Mouse (Mus musculus) kidney, adult 8-10 months (tissue): ENCODE measurements at regions not wholly inside any gene's neighbourhood (a gene's known extent, or its start where the extent isn't known, plus 50 kb on each side); places are given as distances from the start of the nearest gene placed in this dataset.

Experiments
- DNase-seq, 2 experiments: peaks; one replicate each; pipeline ENCODE4 v3.0.0; 2022

DNA sequence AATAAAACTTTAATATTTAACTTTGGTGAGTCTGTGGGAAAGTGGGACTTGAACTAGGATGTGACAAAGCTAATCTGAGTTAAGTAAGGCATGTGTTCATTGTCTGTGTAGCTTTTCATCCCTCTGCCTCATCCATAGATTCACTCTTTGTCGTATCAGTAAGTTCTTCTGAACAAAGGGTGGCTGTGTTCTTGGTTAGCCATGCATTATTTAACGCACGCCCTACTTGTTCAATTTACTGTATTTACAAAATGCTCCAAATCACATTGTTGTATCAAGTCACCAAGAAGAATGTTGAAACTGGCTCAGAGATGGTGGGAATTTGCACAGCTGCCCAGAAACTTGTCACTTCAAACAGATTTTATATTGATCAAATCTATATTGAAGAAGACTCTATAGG, 132.2 kb upstream of the Meis1 start:
- no peak for DNase-seq

DNA sequence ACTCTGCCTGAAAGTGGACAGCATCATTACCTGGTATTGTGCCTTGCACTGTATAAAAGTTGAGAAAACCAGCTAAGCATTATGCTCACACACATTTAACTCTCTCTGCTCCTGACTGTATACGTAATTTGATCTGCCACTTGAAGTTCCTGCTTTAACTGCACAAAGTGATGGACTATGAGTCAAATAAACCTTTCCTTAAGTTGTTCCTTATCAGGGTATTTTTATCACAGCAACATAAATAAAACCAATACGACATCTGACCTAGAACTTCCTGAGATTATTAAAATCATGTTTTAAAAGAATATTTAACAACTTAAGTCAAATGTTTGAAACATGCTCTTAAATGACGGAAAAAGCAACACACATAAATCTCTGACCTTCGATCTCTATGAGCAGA, 134.9 kb upstream of the Meis1 start:
- no peak for DNase-seq

DNA sequence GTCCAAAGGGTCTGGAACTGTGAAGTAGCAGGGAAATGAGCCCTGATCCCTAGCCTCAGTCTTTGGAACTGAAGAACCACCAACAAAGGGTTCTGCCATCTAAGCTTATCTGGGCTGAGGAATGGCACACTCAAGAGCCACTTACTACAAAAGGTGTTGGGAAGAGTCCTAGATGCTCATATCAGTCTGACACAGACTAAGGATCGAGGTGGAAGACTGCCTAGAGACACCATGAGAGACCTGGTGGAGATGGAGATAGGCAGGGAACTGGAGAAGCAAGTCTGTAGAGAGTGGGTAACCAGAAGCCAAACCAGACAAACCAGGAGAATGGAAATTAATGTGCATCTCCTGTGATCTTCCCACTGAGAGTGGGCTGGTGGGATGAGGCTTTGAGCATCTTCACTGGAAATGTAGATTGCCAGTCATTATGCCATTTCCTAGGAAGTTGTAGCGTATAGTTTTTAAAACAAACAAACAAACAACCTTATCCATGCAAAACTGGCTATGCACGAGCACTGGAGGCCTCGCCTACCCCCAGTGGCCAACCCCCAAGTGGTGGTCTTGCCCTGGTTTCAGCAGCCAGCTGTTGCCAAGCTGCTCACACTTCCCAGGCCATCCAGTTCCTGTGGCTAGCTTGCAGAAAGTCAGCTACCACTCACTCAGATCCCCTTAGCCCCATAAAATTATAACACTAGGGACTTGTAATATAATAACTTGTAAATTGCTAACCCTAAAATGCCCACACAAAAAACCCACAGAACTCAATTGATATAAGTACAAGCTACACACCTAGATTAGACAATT, 136.2 kb upstream of the Meis1 start:
- no peak for DNase-seq

DNA sequence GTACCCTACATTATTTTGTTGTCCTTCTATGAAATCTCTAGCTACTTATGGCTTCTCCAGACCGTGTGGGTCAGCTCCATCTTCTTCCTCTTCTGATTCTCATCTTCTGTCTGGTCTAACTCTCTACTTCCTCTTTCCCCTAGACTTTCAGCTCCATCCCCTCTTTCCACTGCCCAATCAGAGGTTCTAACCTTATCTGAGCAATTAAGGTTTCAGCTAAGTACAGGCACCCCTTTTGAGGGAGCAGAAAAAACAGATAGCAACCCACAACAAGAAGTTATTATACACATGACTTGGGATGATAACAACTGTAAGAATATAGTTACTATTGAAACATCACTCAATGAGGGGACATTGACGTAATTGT, 136.8 kb upstream of the Meis1 start:
- DNase-seq, result no peak

DNA sequence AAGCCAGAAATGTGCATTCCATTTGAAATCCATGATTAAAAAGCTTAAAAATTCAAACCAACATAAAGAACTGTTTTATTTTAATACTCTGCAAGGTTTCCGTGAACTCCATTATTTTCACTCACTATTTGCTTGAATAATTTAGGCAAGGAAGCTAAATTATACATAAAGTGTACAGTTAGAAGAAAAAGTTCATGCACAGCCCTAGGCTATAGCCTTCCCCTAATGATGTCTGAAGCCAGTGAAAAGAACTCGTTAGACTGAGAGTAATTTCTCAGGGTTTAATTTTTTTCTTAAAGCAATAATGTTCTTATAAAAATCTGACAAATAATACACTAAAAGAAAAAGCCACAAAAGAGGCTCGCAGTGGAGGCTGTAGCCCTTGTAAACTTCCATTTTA, 141.4 kb upstream of the Meis1 start:
- DNase-seq, result no peak

DNA sequence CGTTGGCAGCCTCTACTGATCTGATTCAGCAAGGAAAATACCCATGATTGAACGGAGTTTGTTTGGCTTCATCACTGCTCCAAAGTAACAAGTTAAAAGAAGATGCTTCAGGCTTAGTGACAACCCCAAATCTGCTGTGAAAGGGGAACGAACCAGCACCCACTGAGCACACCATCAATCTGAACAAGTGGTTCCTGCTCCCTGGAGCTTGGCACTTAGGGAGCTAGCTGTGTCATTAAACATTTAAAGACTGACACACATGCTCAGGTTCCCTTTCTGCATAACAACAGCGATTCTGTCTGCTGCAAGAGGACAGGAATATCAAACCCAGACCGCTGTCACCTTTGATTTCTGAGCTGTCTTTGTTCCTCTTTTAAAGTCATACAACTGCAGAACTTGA, 141.9 kb upstream of the Meis1 start:
- no peak for DNase-seq

DNA sequence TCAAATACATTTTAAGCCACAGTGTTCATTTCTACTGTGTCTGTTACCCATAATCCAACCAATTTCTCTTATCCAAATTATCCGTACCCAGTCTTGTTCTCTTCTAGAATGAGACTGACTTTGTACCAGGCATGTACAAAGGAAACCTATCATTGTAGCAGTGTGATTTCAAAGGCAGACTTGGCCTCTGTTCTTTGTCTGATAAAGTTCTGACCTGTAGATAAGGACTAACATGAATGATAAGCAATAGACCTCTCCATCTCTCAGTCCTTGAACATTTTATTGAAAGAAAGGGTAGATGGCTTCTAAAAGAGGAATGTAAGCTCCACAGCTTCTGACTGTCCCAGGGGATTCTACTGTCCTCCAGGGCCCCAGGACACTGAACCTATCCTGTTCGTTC, 152.2 kb upstream of the Meis1 start:
- no peak for DNase-seq

DNA sequence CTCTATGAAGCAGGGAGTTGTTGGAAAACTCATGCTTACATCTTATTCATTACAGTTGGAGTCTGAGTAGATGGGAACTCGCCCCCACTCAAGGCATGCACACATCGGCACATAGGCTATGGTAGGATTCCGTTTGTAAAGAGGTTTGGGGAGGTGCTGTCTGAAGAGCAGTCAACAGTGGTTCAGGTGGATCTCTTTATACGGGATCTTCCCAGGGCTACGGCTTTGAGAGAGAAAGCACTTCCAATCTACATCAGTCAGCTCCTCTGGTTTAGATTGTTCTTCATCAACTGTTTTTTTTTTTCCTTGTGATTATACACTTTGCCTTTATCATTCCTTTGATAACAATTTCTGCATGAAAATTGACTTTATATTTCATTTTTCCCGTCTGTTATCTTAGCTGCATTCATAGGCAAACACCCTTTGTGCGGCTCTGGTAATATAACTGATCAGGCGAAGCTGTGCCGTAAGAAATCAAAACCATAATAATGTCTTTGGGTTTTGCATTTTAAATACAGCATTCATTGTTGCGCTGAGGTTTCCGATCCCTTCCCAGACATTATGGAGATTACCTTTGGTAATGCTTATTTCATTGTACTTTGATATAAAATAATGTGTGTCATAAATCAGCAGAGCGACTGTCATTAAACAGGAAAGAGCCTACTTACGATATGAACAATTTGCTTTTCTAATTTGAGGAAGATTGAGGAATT, 155.7 kb upstream of the Meis1 start:
- DNase-seq, result no peak

DNA sequence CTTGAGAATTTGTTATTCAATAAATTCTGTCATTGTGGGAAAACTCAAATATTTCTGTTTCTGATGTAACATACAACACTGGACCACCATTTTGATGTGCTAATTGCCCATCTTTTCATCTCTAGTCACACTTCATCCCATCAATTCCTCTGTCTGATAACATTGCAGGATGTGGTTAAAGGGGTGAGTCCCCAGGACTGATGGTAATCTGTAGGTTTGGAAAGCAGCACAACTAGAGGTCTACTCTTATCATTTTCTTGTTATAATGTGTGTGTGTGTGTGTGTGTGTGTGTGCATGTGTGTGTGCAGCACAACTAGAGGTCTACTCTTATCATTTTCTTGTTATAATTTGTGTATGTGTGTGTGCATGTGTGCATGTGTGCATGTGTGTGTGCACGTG, 160.5 kb upstream of the Meis1 start:
- no peak for DNase-seq

DNA sequence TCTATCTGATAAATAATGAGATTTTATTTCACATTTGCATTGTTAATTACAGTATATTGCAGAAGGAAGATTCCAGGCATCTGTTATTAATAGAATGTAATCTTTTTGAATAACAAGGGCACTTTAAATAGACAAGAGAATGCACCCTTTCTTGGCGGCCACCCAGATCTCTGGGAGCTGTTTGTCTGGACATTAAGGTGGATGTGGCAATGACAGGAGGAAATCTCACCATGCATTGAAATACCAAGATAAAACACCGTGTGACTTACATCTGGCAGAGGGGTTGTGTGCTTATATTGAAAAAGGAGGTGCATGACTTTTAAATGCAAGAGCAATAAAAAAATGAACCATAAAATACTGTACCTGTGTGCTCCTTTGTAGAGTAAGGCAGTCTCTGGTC, 171.0 kb upstream of the Meis1 start:
- no peak for DNase-seq

DNA sequence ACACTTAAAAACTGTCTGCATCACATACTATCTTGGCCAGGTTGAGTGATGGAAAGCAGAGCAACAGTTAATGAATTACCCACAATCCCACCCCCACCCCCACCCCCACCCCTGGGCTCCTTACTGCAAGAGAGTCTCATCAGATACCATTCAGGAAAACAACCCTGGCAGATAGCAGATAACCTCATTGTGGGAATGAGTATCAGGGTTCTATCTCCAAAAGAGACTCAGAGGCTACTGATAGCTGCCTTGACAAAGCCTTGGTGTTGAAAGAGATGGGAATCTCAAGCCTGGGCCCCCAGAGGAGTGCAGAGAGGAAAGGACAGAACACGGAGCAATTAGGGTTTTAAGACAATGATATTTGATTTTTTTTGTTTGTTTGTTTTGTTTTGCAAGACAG, 175.7 kb upstream of the Meis1 start:
- DNase-seq, result no peak

DNA sequence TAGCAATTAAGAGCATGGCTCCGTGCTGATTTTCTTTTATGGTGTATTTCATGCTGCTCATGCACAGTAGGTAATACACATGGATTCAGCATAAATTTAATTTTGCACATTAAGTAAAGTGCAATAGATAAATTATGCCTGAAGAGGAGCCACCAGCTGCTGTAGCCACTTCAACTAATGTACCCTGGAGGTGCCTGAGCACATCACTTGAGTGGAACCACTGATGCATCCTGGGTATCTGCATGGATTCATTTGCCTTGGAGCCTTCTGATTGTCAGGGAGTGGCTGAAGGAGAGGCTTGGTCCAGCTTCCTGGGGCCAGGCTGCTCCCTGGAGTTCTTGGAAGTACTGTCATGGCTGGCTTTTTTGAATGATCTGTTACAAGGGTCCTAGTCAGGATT, 179.0 kb upstream of the Meis1 start:
- DNase-seq, result no peak

DNA sequence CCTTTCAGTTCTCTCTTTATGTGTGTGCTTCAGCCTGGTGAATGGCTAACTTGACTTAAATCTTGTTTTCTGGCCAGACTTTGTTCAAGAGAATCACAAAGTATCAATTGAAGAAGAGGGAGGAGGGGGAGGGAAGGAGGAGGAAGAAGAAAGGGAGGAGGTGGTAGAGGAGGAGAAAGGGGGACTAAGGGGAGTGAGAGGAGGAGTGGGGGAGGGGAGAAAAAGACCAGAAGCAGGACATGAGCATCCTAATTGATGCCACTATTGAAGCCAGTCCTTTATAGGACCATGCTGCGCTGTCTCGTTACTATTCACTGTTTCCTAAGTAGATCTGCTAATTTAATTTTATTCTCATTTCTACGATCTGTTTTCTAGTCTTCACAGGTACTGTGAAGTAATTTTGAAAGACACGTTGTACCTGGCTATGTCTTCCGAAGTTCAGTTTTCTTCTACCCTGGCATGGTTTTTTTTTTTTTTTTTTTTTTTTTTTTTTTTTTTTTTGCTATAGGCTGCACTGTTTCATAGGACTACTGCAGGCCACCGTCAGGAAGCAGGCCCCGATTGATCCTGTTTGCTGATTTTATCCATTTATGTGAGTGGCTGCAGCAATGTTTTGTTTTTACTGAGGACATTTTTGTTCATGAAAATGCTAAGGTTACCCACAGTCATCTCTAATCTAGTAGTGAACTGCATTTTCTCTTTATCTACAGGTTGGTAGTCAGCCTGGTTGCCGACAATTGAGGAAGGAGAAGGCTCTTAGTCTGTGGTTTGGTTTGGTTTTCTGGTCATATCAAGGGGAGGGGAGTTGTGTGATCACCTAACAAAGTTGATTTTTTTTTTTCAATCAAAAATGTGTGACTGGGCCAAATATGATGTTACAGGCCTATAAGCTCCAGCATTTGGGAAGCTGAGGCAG, 184.1 kb upstream of the Meis1 start:
- DNase-seq, result no peak

DNA sequence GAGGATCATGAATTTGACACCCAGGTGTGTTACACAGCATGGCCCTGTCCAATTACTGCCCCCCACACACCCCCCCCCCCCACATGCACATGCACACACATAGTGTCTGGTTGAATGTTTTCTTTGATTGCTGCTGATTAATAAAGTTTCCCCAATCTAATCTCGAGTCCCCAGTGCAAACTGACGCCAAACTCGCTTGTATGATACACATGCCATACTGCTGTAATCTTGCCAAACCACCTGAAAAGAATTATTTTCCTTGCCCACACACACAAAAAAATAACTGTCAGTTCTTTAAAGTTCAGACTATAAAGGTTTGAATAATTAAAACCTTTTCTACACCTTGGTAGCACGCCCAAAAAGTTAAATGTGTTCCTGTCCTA, 184.7 kb upstream of the Meis1 start:
- DNase-seq, result no peak

DNA sequence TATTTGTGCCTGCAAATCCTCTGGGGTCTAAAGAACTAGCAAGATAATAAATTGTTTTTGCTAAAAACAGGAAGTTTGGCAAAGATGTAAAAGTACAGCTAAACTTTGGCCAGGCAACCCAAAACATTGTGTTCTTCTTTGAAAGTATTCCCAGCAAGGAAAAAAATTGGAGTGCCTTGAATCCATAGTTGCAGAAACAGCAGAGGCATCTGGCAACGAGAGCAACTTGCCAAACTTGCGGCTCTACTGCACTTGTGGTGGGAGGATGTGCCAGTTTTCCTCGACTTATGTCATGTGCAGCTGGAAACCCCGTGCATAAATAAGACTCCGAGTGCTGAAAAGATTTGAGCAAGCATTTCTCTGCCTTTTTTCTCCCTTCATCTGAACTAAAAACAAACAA, 185.2 kb upstream of the Meis1 start:
- peak; percentile 47 to 64 for DNase-seq

DNA sequence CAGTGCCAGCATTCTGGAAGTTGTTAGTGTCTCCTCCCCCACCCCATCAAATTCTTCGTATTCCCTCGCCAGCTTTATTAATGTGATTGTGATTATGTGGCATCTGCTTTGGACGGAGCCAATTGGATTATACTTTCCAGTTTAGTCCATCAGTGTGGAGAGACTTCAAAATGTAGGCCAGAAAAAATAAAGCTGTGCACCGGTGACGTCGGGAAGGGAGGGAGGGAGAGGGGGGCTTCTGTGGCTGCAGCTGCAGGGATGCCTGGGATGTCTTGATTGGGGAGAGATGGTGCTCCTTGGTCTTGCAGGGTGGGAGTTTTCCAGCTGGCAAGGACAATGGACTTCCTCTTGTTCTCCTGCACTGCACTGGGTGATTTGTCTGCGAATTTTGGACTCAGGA, 185.7 kb upstream of the Meis1 start:
- peak in 1 of 2 experiments; percentile 14 for DNase-seq

DNA sequence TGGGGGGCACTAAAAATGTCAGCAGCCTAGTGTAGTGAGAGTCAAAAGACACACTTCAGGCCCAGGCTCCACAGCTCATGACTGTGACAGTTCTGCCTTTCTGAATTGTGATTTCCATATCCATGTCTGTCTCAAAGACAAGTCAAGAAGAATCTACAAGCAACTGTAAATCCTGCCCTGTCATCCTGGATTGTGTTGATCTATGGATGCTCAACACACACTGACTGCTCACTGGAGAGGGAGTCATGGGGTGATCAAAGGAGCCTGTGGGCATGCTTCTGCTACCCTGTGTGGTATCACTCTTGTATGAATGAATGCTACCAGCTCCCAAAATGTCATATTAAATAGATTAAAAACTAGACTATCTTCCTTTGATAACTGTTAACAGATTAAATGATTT, 186.4 kb upstream of the Meis1 start:
- no peak for DNase-seq

DNA sequence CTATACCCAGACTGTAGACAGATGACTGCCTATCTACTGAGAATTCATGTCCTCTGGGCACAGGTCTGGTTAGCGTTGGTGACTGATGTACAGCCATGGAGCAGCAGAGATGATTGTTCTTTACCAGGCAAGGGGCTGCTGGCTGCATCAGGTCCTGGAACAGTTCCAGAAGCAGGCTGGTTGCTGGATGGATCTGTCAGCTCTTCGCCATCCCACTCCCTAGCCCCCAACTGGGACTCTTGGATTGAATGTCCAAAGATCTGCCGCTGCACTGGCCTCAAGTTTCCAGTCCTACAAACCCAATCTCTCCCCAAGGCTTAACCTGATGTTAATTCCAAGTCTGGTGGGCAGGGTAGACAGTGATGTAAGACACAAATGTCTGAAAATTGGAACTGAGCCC, 200.7 kb upstream of the Meis1 start:
- DNase-seq, result no peak

DNA sequence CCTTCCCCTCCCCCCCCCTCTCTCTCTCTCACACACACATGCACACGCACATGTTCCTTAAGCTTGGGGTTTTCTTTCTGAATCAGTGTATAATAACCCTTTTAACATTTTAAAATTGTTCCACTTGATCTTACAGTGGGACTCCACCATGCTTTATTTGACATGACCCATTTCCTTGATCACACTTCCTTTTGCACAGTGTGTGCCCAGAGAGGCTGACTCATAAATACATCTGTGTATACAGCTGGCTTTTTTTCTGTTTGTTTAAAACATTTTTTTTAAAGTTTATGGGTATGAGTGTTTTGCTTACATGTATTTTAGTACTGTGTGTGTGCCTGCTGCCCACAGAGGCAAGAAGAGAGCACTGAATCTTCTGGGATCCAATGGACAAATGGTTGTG, 202.7 kb upstream of the Meis1 start:
- no peak for DNase-seq

DNA sequence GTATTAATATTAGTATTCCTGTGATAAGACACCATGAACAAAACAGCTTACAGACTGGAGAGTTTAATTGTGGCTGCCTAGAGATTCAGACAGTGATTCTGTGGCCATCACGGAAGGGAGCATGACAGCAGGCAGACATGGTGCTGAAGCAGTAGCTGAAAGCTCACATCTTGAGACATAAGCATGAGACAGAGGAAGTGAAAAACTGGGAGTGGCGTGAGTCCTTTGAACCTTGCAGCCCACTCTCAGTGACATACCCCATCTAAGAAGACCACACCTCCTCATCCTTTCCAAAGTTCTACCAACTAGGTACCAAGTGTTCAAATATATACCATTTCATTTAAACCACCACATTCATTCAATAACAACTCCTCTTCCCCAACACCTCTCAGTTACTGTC, 208.0 kb upstream of the Meis1 start:
- DNase-seq, result no peak

DNA sequence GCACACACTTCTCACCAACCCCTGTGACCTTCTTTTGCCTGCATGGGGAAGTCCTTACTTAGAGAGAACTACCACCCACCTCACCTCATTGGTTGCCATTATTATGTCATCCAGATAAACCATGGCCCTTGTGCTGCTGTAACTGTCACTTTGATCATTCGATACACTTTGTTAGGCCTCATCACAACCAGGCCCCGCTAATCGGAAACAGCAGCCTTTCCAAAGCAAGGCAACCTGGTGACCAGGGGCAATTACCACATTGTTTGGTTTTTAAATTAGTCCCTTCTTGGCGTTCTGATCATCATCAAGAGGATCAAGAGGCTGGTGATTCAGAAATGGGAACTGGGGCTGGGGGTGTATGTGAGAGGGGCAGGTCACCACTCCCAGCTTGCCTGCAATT, 208.9 kb upstream of the Meis1 start:
- DNase-seq, result no peak

DNA sequence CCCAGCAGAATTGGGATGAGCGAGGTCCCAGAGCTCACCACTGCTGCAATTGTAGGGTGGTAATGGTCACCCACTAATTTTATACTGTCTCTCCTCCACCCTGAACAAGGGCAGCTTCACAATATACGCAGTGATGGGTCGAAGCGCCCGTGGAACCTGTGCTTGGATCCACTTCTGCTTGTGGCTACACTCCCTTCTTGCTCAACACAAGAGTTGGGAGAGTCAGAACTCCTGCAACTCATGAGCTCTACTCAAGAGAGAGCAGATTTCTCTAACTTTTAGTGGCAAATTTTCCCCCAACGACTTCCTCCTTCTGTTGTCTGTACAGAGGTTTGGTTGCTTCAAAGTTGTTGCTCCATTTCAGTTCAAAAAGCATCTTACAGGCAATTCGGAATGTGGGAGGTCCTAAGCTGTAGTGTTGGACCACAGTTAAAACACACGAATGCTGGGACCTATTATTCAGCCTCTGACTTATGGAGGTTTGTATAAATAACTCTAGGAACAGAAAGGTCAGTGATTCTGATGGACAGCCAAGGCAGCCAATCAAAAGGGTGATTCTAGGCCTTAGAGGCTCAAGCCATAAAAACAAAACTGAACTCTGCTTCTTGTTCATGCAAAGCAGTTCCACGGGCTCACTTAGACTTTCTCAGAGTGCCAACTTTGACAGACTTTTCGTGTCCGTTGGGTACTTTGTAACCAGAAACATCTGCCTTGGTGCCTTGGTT, 227.8 kb upstream of the Meis1 start:
- peak in 1 of 2 experiments; percentile 3 for DNase-seq

DNA sequence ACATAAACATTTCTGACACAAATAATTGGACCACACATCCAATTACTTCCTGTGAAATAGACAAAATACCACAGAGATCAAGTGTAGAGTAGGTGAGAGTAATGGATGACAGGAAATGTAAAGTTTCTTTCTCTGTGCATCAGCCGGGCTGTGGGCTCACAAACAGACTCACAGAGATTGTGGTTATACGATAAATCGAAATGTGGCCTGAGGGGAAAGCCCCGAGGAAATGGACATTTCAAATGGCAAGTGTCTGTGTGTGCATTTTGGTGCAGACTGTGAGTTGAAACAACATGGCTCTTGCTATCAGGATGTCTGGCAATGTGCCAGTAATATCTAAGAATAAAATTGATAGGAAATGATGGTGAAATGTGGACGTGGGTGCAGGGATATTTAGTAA, 234.8 kb upstream of the Meis1 start:
- DNase-seq, result no peak
